Mouse (Mus musculus) megakaryocyte, embryonic 14.5 days (primary cell): Measurements from ENCODE around the gene Rffl. TPM values are rescaled to one million over a fixed set of nuclear protein-coding genes. Genes with fewer than 3 reads are reported as not detected.

Experiments used
- H3K27me3 ChIP-seq: replicated peaks from 2 replicates; pipeline ENCODE3; 2012; ENCODE audit warnings: inconsistent platforms
- H3K36me3 ChIP-seq: replicated peaks from 2 replicates; pipeline ENCODE3; 2012; ENCODE audit warnings: low read length, inconsistent platforms, mixed read lengths
- H3K4me1 ChIP-seq: 2 replicates; pipeline ENCODE4 v1.6.1; 2012; ENCODE audit warnings: inconsistent platforms
- H3K4me3 ChIP-seq: replicated peaks from 2 replicates; pipeline ENCODE3; 2012; ENCODE audit warnings: moderate library complexity, mild to moderate bottlenecking, inconsistent platforms
- H3K9me3 ChIP-seq: 2 replicates; pipeline ENCODE4 v1.6.1; 2012; ENCODE audit warnings: inconsistent platforms
- FLI1 ChIP-seq: IDR thresholded peaks from 2 replicates; pipeline ENCODE4 v1.6.1; 2012; ENCODE audit warnings: low read length, inconsistent platforms, mixed read lengths
- GATA1 ChIP-seq: IDR thresholded peaks from 3 replicates; pipeline ENCODE4 v1.6.1; 2012; ENCODE audit warnings: mixed read lengths, low read length, inconsistent platforms, borderline replicate concordance
- polyA plus RNA-seq: library from polyadenylated mRNA; stranded (reverse); fragments of >175 nt; gene quantifications from 2 replicates; pipeline ENCODE4 v1.2.3, GENCODE M21; 2012; ENCODE audit warnings: low replicate concordance; ENCODE audit not compliant: insufficient read depth

Rffl gene
- polyA plus RNA-seq, 1 experiment = 5.6 TPM

DNA sequence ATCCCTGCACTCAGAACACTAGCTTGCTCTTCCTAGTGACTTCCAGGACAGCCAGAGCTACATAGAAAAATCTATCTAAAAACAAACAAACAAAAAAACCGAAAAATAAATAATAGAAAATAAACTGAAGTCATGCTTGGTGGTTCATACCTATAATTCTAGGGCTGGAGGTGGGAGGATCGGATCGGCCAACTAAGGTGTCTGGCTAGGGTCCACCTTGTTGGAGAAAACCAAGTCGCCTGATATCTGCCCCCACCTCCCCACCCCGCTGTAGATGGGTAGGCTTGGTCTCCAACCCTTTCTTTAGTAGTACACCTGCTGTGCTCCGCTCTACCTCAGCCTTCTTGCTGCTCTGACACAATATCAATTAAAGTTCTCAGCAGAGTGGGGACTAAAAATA, 88.8 kb downstream of the Rffl start:
- H3K4me3 ChIP-seq = peak overlapping the region; percentile 93
- no peaks in the 10 kb centered on the region for H3K9me3 ChIP-seq
- peaks cover 44% of the 10 kb centered on the region for H3K4me1 ChIP-seq
- no peaks in the 10 kb centered on the region for H3K27me3 ChIP-seq
- H3K36me3 ChIP-seq = peaks cover 49% of the 10 kb centered on the region
- no peak for TF ChIP-seq FLI1
- no peak for TF ChIP-seq GATA1

DNA sequence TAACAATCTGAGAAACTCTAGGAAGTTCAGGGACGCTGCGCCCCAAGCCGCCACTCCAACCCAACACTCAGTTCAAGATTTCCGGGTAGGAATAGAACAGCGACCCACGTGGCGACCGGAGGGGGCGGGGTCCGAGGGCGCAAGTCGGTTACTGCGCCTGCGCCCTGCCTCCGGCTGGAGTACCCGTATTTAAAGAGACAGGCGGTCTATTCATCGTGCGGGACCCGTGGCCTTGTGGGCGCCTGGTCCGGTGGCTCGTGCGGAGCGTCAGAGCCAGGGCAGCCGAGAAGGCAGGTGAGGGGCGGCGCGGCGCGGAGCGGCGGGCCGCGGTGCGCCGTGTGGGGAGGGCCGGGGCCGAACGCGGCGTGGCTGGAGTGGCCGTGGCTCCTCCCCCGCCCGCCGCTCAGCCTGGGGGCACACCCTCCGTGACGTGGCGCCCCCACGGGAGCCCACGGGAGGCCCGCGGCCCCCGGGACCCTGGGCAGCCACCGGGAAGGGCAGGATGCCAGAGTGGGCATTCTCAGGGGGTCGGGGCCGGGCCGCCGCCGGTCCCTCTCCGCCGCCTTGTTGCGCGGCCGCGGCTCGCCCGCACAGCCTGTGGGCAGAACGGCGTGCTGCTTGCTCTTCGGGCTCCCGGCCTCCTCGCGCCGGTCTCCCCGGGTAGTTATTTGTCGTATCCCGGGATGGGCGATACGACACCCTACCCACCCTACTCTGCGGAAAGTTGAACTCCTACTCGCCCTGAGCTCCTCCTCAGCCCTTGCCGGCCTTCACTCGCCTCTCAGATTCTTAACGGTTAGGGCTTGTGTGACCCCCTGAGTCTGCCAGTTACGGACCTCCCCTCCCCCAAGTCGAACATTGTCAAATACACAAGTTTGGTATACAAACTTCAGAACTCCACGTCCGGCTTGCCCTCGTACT, 89.8 kb downstream of the Rffl start, which contains the start of gene Lig3:
Gene Lig3, plus strand, starts transcription at position 126 of the 921 bp plus-strand sequence.
- Histone ChIP-seq H3K36me3 (peaks cover 48% of the 10 kb centered on the region), H3K4me1 (peaks cover 51% of the 10 kb centered on the region), H3K4me3 (peak within 1 kb of the TSS; percentile 93), H3K27me3 (no peaks in the 10 kb centered on the region), H3K9me3 (no peaks in the 10 kb centered on the region)
- TF ChIP-seq GATA1 (no peak), FLI1 (no peak)

DNA sequence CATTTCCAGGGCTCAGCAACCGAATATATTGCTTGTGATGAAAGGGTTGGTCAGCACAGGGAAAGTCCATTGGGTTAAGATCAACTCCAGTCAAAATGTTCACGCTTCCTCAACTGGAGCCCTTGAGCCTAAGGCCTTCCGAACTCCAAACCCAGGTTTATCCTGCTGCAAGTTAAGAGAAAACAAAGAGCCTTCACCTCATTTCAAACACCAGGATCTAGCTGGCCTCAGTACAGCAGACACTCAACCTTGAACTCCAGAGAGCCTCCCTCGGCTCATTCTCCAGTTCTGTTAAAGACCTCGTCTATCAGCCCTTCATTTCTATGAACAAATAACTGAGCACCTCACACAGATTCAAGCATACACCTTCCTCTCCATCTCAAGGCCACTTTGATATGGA, 90.9 kb downstream of the Rffl start:
- peak overlapping the region; percentile 93 for H3K4me3 ChIP-seq
- H3K36me3 ChIP-seq = peaks cover 37% of the 10 kb centered on the region
- H3K9me3 ChIP-seq = no peaks in the 10 kb centered on the region
- no peaks in the 10 kb centered on the region for H3K27me3 ChIP-seq
- H3K4me1 ChIP-seq = peaks cover 51% of the 10 kb centered on the region
- TF ChIP-seq GATA1 (no peak), FLI1 (no peak)

DNA sequence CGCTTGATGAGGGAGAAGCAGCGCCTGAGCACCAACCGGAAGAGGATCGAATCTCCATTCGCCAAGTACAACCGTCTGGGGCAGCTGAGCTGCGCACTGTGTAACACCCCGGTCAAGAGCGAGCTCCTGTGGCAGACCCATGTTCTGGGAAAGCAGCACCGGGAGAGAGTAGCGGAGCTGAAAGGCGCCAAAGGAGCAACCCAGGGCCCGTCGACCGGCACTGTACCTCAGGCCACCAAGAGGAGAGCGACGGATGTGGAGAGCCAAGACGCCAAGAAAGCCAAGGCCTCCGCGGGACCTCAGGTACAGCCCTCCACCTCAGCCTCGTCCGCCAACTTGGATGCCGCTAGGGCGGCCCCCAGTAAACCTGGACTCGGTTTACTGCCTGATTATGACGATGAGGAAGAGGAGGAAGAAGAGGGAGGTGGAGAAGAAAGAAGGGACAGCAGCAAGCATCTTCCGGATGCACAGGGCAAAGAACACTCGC, 106.5 kb downstream of the Rffl start:
- no peaks in the 10 kb centered on the region for H3K27me3 ChIP-seq
- no peak for TF ChIP-seq GATA1
- TF ChIP-seq FLI1 = no peak
- peak overlapping the region; percentile 98 for H3K4me3 ChIP-seq
- peaks cover 35% of the 10 kb centered on the region for H3K36me3 ChIP-seq
- peaks cover 26% of the 10 kb centered on the region for H3K4me1 ChIP-seq
- peaks cover 7% of the 10 kb centered on the region; the same call in 1 of the 2 replicates for H3K9me3 ChIP-seq

DNA sequence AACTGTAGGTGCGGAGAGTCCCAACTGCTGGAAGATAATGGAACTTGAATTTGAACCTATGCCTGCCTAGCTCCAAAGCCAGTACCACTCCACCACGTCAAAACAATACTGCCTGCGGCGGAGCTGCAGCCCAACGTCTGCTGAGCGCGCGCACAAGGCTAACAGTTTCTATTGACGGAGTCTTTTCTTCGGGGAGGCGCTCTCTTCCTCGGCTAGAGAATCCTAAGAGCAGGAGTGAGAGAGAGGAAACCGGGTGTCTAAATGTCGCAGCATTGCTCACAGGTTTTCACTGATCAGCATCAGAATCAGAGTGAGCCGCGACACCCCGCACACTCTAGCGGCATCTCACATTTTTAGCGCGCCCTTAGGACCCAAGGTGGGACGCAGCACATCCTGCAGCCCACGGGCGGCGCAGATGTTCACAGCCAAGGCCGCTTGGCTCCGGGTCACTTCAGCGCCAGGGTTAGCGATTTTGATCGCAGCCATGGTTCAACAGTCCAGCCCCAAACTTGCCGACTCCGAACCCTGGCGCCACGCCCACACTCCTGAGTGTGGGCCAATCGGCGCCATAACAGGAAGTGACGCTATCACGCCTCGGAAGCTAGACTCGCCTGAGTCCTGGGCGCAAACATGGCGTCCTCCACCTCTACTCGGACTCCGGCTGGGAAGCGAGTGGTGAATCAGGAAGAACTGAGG, 107.1 kb downstream of the Rffl start, which contains the start of the genes Cct6b and Zfp830:
Gene Cct6b, minus strand, starts transcription at position 580 of the 696 bp plus-strand sequence.
Gene Zfp830, plus strand, starts transcription at position 604 of the 696 bp plus-strand sequence.
- TF ChIP-seq FLI1 (0 out of 2 replicates have a peak, but pooled peaks have one; percentile 49), GATA1 (no peak)
- H3K4me1 ChIP-seq = peaks cover 30% of the 10 kb centered on the region
- H3K27me3 ChIP-seq = no peaks in the 10 kb centered on the region
- H3K36me3 ChIP-seq = peaks cover 29% of the 10 kb centered on the region
- H3K4me3 ChIP-seq = peak within 1 kb of the TSS; percentile 98
- H3K9me3 ChIP-seq = peaks cover 7% of the 10 kb centered on the region; the same call in 1 of the 2 replicates

DNA sequence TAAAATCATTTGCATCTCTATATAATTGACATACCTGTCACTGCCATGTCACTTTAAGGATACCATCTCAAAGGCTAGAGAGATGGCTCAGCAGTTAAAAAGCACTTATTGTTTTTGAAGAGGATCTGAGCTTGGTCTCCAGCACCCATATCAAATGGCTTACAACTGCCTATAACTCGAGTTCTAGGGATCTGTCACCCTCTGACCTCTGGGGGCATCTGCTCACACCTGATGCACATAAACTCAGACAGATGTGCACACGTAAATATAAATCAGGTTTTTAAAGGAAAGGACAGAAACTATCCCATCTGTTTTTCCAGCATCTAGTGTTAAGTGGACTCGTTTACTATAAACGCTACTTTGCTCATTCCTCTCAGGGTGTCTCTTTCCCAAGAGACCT, 107.7 kb downstream of the Rffl start:
- Histone ChIP-seq H3K27me3 (no peaks in the 10 kb centered on the region), H3K4me3 (peak overlapping the region; percentile 98), H3K4me1 (peaks cover 34% of the 10 kb centered on the region), H3K9me3 (peaks cover 7% of the 10 kb centered on the region; the same call in 1 of the 2 replicates), H3K36me3 (peaks cover 22% of the 10 kb centered on the region)
- TF ChIP-seq FLI1 (no peak), GATA1 (no peak)

DNA sequence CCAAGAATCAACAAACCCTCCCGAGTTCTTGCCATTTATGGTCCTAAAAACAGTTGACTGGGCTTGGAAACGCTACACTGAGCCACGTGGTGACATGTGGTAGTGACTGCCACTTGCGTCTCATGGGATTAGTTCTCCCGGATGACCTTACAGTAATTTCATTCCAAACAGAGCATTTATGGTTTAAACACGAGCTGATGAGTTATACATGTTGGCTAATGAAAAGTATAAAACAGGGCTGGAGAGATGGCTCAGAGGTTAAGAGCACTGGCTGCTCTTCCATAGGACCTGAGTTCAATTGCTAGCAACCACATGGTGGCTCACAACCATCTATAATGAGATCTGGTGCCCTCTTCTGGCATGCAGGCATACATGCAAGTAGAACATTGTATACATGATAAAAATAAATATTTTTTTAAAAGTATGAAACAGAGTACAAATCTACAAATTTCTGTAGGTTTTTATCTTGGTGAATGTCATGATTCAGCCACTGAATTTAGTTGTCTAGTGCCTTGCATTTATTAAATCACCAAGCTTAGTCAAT, 108.7 kb downstream of the Rffl start:
- Histone ChIP-seq H3K27me3 (no peaks in the 10 kb centered on the region), H3K4me1 (peaks cover 34% of the 10 kb centered on the region), H3K4me3 (no peak overlapping the region), H3K36me3 (peaks cover 18% of the 10 kb centered on the region), H3K9me3 (peaks cover 7% of the 10 kb centered on the region; the same call in 1 of the 2 replicates)
- TF ChIP-seq GATA1 = no peak
- no peak for TF ChIP-seq FLI1

DNA sequence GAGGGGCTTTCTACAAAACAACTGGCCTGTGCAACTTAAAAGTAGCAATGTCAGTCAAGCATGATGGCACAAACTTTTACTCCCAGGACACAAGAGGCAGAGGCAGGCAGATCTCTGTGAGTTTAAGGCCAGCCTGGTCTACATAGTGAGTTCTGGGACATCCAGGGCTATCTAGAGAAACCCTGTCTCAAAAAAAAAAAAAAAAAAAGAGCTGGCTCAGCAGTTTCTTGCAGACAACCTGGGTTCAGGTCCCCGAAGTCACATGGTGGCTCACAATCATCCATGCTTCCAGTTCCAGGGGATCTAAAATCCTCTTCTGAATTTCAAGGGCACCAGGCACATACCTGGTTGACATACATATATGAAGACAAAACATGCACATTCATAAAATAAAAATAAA, 115.1 kb downstream of the Rffl start:
- TF ChIP-seq FLI1 = no peak
- no peak for TF ChIP-seq GATA1
- H3K9me3 ChIP-seq = no peaks in the 10 kb centered on the region

More for the DNA sequence above, 115.1 kb downstream of the Rffl start:
- Histone ChIP-seq H3K27me3 (no peaks in the 10 kb centered on the region), H3K4me1 (peaks cover 24% of the 10 kb centered on the region), H3K36me3 (no peaks in the 10 kb centered on the region), H3K4me3 (no peak overlapping the region)

Other genes with a start within 250 kb of the Rffl start
- gene Cct6b, start 106.9 kb downstream of the Rffl start, polyA plus RNA-seq = 0.47 TPM in 1 of 2 replicates, not detected in the other
- gene Zfp830, start 106.9 kb downstream of the Rffl start, polyA plus RNA-seq = 3.3 and 16.1 TPM in 2 replicates
- gene Lig3, start 90.1 kb downstream of the Rffl start, polyA plus RNA-seq = 29.8 and 53.0 TPM in 2 replicates
- 1.3 and 11.6 TPM in 2 replicates for gene Rad51d, start 19.4 kb upstream of the Rffl start, polyA plus RNA-seq
- gene Fndc8, start 20.9 kb upstream of the Rffl start, polyA plus RNA-seq = not detected in 2 replicates
- gene Nle1, start 37.2 kb upstream of the Rffl start, polyA plus RNA-seq = 24.4 and 25.1 TPM in 2 replicates
- gene Unc45b, start 39.3 kb upstream of the Rffl start, polyA plus RNA-seq = not detected in 2 replicates
- gene Slfn5, start 80.1 kb upstream of the Rffl start, polyA plus RNA-seq = 1.5 TPM in 1 of 2 replicates, not detected in the other
- 1.9 TPM in 1 of 2 replicates, not detected in the other for gene Slfn9, start 120.6 kb upstream of the Rffl start, polyA plus RNA-seq
- gene Slfn8, start 149.6 kb upstream of the Rffl start, polyA plus RNA-seq = 1.3 TPM in 1 of 2 replicates, not detected in the other
- gene Slfn2, start 193.9 kb upstream of the Rffl start, polyA plus RNA-seq = 9.0 TPM in 1 of 2 replicates, not detected in the other
- 0.28 TPM in 1 of 2 replicates, not detected in the other for gene Slfn1, start 245.6 kb upstream of the Rffl start, polyA plus RNA-seq